Mouse (Mus musculus) Muller cell, postnatal 12 days (primary cell): ENCODE measurements at regions not wholly inside any gene's neighbourhood (a gene's known extent, or its start where the extent isn't known, plus 50 kb on each side); places are given as distances from the start of the nearest gene placed in this dataset.
"Not testable (repeated sequence)": the region's sequence is repeated elsewhere in the genome, so short reads cannot be mapped to it uniquely, and the experiment has no call there.

Experiments
- DNase-seq: peaks from one replicate; pipeline ENCODE4 v3.0.0-alpha.2; 2015; ENCODE audit errors: inconsistent ontology term

DNA sequence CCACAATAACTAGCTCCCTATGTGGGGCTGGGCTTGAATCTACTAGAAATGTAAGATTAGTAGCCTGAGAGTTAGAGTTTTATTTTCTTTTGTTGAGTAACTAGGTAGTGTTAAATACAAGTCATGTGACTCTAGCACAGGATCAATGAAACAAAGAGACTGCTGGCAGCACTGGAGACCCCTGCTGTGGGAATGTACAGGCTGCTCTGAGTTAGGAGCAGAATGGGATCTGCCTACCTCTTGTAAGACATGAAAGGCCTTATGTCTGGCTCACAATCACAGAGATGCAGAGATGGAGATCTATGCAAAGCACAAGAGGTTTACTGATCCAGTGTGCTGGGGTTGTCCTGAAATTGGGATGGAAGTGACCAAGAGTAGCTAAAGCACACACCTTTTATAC, 193.9 kb upstream of the Kcnmb2 start:
- DNase-seq = not testable (repeated sequence)

DNA sequence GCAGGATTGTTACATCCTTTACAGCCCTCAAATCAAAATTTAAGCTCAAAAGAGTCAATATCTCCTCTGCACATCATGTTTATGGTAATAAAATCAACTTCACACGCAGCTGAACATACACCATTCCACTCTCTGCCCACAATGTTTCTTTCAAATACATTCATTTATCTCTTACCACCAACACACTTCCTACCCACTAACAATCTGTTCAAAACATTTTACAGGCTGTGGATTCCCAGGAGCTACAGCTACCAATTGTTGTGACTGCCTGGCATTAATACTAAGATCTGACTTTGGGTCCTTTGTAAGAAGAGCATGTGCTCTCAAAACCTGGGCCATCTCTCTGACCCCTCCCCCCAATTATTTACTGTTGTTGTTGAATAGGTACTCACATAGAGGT, 161.0 kb upstream of the Kcnmb2 start:
- DNase-seq = no peak

DNA sequence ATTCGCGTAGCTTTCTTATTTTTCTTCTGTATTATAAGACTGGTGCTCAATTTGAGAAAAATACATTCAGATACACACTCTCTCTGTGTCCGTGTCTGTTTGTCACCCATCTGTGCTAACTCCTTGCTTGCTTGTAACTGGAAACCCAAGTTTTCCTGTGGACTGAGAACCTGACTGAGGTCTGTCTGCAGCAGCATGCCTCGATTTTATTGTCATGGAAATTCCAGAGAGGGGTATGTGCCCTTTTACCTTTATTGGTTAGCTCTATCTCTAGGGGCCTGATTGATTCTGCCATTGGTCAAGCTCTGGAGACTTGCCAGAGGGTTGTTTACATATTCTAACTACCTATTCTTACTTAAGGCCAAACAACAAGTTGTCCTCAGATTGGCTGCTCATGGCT, 146.4 kb upstream of the Kcnmb2 start:
- no peak for DNase-seq

DNA sequence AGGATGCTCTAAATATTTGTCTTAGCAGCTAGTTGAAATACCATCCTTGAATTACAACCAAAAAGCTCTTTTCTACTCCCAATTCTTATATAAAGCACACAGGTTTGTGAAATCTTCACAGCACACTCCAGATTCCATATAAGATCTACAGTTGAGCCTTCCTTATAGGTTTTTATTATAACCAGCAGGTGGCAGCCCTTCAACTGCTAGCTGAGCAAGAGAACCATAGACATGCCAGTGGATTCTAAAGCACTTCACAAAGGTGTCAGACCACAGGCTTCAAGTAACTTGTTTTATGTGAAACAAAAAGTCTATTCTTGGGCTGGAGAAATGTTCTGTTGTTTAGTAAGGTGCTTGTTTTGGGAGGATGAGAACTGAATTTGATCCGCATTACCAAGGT, 133.1 kb upstream of the Kcnmb2 start:
- no peak for DNase-seq

DNA sequence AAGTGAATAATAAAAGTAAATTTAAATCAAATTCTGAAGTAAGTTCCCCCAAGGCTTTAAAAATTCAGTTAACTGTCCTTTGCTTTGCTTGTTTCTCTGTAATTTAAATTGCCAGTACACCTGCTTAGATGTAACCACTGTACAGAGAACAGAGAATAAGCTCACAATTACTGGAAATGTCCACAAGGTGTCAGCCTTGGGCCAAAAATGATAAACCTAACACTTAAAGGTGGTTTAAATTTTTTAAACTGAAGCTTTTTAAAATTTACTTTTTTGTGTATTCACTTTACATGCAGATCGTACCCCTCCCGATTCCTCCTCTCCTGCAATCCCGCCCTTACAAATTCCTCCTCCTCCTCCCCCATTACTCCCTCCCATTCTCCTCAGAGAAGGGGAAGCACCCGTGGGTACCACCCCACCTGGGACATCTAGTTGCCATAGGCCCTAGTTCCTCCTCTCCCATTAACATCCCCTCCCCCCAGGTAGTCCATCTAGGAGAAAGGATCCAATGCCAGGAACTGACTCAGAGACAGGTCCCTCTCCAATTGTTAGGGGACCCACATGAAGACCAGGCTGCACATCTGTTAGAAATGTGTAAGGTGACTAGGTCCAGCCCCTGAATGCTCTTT, 111.9 kb upstream of the Kcnmb2 start:
- DNase-seq = no peak

DNA sequence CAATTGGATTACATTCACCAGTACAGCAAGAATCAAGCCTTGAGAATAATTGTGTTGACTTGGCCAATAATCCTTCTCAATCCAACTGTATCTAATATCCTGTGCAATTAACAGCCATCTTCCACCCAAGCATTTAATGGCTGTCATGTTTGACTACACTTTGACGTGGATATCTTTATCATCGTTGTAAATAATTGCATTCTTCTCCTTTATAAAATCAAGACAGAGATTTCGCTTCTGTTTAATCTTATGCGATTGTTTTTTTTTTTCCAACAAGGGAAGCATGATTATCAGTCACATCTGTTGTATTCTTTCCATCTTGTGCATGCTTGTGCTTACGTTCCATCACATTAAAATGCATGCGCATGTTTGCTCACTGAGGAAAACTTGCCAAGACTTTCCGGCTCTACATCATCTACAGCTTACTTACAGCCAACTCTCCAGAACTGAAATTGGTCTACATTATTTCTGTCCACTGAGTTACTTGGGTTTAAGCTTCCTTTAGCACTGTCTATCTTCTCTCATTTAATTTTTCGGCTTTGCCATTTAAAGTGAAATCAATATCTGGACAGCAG, 108.8 kb upstream of the Kcnmb2 start:
- peak; percentile 84 for DNase-seq

DNA sequence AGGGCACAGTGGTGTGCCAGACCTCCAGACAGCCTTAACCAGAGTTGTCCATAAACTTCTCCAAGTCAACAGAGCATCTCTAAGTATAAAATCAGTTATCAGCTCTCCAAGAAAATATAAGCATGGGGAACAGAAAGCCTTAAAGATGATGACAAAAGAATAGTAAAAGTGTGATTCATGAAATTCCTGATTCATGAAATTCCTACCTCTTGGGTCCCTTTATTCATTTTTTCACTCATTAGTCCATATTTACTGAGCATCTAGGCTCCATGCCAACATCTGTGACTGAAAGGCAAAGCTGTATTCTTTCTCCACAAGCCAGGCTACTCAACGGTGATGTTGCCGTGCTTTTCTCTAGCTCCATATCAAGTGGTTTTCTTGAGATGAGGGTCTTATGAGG, 105.7 kb upstream of the Kcnmb2 start:
- peak; percentile 92 for DNase-seq

DNA sequence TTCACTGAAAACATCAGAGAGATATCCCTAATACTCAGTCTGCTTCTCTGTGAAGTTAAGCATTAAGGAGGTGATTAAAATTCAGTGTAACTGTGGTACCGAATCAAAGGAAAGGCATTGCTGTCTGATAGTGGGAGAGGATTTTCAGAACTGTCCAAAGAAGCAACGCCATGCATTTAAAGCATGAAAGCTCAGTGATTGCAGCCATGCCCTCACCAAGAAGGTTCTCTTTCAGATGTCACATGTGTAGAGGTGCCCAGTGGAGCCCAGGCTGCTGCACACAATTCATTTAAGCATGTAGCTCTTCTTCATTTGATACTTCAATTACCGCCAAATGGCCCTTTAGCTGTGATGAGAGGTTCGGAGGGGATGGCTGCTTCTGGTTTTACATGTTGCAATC, 103.1 kb upstream of the Kcnmb2 start:
- DNase-seq = no peak

DNA sequence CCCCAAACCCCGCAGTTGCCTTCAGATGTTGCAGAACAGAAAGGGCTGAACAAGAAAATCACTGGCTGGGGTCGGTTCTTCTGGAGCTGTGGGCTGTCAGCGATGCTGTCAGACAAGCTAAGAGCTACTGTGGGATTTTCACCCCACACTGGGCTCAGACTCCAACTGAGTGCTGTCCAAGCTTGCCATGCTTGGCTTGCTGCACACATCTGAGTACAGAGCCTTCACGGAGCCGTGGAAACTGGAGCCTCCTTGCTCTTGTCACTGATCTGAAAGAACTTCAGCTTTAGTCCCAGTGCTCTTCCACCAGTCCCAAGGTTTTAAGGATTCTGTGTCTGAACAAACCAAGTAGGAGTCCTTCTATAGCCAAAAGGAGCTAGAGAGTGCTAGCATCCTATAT, 98.3 kb upstream of the Kcnmb2 start:
- no peak for DNase-seq

DNA sequence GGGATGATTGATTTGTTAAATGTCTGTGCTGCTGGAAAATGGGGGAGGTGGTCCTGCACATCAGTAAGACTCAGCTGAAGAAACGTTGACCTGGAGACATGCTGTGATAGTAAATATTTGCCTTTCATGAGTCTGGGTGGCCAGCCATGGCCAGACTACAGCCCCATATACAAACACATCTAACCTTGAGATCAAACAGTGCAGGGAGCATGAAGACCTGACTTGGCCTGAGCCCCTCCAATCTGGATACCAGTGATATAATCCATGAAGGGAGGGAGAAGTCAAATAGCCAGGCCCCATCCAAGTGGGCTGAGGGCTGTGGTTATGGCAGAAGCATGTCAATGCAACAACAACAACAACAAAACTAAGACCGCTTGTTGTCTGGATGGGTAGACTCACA, 94.6 kb upstream of the Kcnmb2 start:
- DNase-seq = no peak

DNA sequence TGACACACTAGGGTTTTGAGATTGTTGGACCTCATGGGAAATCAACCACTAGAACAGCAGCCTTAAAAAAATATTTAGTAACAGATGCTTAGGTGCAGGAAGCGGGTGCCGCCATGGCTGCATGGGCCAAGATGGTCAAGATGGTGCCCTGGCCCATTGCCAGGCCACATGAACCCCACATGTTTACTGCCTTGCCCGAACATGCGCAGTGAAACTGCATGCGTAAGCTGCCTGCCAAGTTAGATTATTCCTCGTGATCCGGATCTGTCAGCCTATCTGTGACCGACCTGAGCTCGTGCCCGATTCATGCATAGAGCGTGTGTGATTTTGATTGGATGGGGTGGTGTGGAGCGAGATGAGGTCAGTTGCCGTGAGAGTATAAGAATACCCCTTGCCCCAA, 93.2 kb upstream of the Kcnmb2 start:
- DNase-seq = not testable (repeated sequence)

DNA sequence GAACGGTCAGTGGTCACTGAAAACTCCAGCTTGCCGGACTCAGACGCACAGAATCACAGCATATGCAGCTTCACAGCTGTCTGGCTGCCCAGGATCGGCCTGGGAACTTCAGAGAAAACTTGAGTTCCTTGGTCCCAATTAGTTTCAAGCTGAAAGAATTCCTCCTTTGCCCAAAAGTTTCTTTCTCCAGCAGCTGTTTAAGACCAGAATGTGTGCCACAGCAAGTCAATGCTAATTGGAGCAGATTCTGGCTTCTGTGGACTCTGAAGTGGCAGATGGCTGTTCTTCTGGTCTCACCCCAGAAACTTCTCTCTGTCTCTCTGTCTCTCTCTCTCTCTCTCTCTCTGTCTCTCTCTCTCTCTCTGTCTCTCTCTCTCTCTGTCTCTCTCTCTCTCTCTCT, 91.1 kb upstream of the Kcnmb2 start:
- peak; percentile 55 for DNase-seq

DNA sequence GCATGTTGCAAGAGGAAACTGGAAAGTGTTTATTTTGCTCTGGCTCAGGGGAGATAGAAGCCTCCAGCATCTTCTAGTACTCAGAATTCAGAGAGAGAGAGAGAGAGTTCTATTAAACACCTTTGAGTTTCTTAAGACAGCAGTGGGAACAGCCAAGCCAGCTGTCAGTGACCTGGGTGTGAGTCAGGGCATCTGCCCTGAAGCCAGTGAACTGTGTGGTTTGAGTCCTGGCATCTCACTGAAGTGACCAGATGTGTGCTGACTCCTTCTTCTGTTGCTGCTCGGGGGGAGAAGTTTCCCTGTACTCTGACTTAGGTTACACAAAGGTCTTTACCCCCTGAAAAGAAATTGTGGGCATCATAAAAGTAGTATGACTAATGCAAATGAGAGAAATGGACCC, 70.4 kb upstream of the Kcnmb2 start:
- no peak for DNase-seq

DNA sequence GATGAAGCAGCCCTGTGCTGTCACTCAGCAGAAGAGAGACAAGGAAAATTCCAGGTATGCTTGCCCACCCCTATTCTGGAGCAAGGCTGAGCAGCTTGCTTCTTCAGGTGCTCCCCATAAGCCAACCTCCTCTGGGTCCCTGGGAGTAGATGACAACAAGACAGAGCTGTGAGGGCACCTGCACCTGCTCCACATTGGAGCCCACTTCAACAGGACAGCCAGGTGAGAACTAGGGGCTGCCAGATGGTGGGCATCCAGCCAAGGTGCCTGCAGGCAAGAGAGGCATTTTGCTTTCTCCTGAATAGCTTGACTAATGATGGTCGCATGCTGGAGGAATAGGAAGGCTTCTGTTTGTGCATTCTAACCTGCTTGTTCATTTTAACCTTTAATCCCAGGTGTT, 61.1 kb upstream of the Kcnmb2 start:
- no peak for DNase-seq

DNA sequence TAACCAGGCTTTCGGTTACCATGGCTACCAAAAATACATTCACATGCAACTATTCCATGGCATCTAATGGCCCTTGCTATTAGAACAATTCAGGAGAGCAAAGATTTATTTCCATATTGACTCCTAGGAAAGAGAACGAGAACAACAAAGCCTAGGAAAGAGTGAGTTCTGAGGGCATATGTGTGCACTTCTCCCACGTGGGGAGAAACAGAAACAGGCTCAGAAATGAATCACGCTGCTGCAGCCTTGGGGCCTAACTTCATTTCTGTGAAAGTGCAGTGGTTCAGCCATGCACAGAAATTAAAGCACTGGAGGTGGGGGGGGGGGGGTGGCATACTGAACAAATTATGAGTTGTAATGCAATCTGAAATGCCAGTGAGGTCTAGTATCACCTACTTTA, 55.2 kb upstream of the Kcnmb2 start:
- DNase-seq = no peak
